Mouse (Mus musculus) skeletal muscle tissue, adult 2 months (tissue): ENCODE measurements around the gene Itpk1.

Source experiments
- DNase-seq: peaks from one replicate; pipeline ENCODE4 v3.0.0-alpha.2; 2012; ENCODE audit warnings: low read depth, low spot score

Gene Itpk1

GRCm38 (mm10) chr12:102713153-102713865, 8.6 kb upstream of the Itpk1 start:
- DNase-seq, result no peak

- no peak for DNase-seq
Observed at GRCm38 (mm10) chr12:102710851-102711375, 6.2 kb upstream of the Itpk1 start.

- no peak for DNase-seq
Observed at GRCm38 (mm10) chr12:102709896-102710295, 5.2 kb upstream of the Itpk1 start.

GRCm38 (mm10) chr12:102708220-102708619, 3.5 kb upstream of the Itpk1 start:
- no peak for DNase-seq

- DNase-seq, result no peak
Observed at GRCm38 (mm10) chr12:102706833-102707463, 2.2 kb upstream of the Itpk1 start.

GRCm38 (mm10) chr12:102705906-102706640, 1.3 kb upstream of the Itpk1 start:
- no peak for DNase-seq

GRCm38 (mm10) chr12:102705216-102705871, 614 bp upstream of the Itpk1 start:
- peak; percentile 72 for DNase-seq

- no peak for DNase-seq
Observed at GRCm38 (mm10) chr12:102703921-102704408, 765 bp downstream of the Itpk1 start.

- DNase-seq, result no peak
Observed at GRCm38 (mm10) chr12:102703441-102703840, 1.3 kb downstream of the Itpk1 start.

GRCm38 (mm10) chr12:102703111-102703412, 1.7 kb downstream of the Itpk1 start:
- no peak for DNase-seq

- DNase-seq, result peak; percentile 57
Observed at GRCm38 (mm10) chr12:102702356-102703110, 2.2 kb downstream of the Itpk1 start.

GRCm38 (mm10) chr12:102701691-102702207, 3.0 kb downstream of the Itpk1 start:
- DNase-seq, result no peak

GRCm38 (mm10) chr12:102700453-102700852, 4.3 kb downstream of the Itpk1 start:
- no peak for DNase-seq

- no peak for DNase-seq
Observed at GRCm38 (mm10) chr12:102699156-102699555, 5.6 kb downstream of the Itpk1 start.

GRCm38 (mm10) chr12:102698089-102698684, 6.5 kb downstream of the Itpk1 start:
- no peak for DNase-seq

GRCm38 (mm10) chr12:102697381-102697780, 7.3 kb downstream of the Itpk1 start:
- no peak for DNase-seq

GRCm38 (mm10) chr12:102696635-102697354, 7.9 kb downstream of the Itpk1 start:
- no peak for DNase-seq

- DNase-seq, result no peak
Observed at GRCm38 (mm10) chr12:102695369-102696239, 9.1 kb downstream of the Itpk1 start.

GRCm38 (mm10) chr12:102691761-102692160, 13.0 kb downstream of the Itpk1 start:
- no peak for DNase-seq
